Mouse (Mus musculus): Measurements from ENCODE around the gene Ifi202b.
"Not testable (repeated sequence)": the region's sequence is repeated elsewhere in the genome, so short reads cannot be mapped to it uniquely, and the experiment has no call there.

GRCm38 (mm10) chr1:173982694-173983305 is at the start of gene Ifi202b:
- TF ChIP-seq EP300, CTCF (IDR thresholded peaks at IDR 0.05): not testable (repeated sequence)
